Mouse (Mus musculus) ZHBTc4 (cell line): ENCODE data around the gene Slc48a1.
A peak's percentile ranks its signal among the peaks of the same experiment; 100 is the strongest.

Experiments used
- DNase-seq: peaks from one replicate; pipeline ENCODE4 v3.0.0-alpha.2; 2011; ENCODE audit warnings: low read depth, low spot score

The Slc48a1 gene

DNA sequence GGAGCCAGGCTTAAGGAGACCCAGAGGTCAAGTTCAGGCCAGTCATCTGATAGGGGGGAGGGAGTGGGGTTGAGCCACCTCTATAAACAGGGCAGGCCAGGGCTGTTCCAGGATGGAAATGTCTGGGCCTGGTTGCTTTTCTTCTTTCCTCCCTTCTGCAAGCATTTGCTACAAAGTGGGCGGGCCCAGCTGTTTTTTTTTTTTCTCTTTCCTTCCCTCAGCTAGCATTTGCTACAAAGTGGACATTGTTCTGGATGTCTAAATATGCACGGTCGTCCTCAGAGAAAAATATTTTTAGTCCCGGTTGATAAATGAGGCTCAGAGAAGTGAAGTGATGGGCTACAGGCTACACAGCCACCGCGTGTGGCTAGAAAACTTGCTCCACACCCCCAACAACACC is 23.8 kb upstream of the Slc48a1 start:
- DNase-seq: no peak

DNA sequence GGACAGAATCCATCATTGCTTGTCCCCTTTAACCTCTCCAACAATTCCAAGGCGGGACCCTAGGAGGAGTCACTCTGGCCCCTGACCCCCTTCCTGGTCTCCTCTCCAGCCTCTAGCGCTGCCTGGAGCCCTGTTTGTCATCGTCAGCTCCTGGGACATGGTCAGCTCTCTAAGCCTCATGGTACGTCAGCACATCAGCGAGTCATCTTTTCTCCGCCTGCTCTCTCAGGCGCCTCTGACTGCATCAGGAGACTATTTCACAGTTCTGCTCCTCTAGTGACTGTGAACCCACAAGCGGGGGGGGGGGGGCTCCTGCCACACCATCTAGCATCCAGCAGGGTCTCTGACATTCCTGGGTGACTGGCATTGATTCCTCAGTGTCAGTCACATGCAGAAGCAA is 23.0 kb upstream of the Slc48a1 start:
- DNase-seq: no peak

DNA sequence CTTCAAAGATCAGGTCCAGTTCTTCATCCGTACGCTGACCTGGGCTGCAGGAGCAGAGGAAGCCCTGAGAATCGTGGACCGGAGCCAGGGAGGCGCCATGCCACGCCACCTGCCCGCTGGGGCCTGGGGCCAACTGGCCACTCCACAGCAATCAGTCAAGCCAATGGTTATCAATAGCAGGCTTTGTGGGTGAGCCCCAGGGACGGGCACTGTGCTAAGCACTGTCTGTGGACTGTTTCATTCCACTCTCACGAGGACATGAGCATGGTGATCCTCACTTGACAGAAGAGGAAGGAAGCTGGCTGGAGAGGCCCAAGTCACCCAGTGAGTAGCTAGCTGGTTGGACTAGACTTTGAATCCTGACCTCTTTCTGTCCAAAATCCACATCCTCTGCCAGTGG is 18.3 kb upstream of the Slc48a1 start:
- no peak for DNase-seq

DNA sequence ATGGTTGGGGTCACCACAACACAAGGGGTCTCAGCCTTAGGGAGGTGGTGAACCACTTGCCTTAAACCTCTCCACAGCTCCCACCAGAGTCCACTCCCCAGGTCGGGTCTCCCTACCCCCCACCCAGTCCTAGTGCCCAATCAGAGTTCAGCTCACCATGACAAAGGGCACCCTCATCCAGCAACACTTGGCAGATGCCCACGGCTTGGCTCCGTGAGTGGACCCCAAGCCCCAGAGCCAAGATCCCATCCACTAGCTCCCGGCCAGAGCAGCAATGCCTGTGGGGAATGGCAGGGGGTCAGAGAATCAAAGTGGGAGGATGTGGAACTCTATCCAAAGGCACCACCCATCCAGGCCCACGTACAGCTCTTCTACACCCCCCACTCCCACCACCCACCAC is 17.4 kb upstream of the Slc48a1 start:
- DNase-seq: no peak

DNA sequence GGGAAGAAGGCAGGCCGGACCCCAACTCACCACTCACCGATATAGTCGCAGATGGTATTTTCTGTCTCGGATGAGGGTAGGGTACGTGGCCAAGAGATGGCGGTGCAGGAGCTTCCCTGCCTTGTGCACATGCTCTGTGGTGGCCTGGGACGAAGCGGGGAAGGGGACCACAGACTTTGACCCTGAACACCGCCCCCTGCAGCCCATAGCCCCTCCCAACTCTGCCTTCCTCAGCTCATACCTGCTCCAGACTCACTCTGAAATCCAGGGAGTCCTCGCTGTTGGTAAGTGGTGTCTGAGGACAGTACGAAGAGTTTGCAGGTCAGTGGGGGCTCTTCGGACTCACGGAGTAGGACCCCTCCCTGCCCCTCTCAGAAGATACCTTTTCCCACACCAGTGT is 16.9 kb upstream of the Slc48a1 start:
- DNase-seq: peak; percentile 59

DNA sequence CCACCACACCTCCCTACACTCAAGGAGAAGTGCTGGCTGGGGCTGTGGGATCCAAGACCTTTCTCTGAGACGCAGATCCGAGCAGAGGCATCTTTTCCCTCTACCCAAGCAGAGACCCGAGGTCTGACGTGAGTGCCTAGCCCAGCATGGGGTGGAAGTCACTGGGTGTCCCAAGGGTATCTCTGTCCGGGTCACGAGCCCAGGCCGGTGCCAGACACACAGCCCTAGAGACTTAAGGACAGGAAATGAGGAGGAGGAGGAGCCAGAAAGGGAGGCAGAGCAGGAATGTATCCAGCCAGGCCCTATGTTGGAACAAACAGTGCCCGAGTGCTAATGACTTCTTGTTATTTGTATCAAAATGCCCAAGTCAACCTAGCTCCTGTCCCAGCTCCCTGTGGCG is 15.6 kb upstream of the Slc48a1 start:
- DNase-seq: peak; percentile 66

DNA sequence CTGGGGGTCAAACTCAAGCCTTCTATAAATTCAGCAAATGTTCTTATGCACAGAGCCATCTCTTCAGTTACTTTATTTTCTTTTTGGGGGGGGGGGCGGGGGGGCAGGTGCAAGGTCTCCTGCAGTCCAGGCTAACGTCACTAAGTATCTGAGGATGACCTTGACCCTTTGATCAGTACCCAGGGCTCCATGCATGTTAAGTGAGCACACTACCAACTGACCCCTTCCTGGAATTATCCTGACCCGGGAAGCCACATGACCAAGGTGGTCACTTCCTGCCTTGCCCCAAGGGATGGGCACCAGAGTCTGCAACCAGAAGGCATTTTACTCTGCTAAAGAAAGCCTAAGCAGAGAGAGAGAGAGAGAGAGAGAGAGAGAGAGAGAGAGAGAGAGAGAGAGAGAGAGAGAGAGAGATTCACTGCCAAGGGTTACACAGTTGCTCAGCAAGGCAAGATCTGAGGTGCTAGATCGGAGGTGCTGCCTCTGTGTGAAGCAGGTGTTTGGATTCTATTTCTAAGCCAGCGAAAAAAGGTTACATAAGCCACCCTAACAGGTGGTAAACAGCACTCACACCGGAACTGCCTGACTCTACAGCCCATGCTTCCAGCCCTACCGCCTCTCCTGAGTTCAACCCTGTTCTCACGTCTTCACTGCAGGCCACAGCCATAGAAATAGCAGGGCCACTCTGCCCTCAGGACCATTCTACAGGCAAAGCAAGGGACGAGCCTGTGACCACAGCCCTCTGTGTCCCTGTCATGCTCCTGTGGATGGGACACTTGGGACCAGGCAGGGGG is 14.9 kb upstream of the Slc48a1 start:
- no peak for DNase-seq

DNA sequence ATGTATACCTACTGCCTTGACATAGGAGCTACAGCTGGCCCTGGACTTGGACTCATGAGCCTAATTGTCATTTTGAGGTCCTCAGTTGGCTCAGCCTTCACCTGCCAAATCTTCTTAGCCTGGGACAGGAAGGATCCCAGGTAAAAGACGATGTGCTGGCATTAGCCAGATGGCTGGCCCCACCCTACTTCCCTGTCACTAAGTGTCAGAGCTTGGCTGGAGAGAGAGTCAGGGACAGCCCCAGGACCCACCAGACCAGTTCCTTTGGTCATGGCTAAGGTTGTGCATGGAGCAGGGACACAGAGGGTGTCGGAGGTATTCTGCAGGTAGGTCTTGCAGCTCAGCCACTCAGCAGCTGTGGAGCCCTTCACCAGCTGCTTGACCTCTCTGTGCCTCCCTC is 13.8 kb upstream of the Slc48a1 start:
- DNase-seq: no peak

DNA sequence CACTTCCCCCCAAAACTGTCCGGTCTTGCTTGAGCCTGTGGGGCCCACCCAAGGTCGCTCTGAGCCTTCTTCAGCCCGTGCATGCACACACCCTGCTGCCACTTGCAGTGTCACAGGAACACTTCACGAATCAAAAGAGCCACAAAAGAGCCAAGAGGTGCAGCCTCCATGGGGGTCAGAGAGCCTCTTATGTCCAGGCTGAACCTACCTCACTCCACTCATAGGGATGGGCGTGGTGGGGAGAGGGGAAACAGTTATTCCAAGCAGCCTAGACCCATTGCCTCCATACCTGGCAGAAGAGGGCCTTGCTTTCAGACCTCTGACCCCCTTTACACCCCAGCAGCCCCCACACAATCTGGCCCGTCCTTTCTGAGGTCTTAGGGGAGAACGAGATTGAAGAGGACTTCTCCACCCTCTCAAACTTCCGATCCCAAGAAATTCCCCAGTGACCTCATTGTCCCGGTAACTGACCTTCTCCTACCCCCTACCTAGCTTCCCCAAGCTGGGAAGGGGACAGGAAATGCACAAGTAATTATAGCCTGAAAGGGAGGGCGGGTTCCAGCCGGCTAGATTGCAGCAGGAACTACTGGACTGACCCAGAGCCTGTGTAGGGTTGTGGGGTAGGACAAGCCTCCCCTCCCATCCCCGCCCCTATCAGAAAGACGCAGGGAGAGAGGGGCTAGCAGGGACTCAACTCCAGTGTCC is 13.1 kb upstream of the Slc48a1 start:
- peak; percentile 75 for DNase-seq

DNA sequence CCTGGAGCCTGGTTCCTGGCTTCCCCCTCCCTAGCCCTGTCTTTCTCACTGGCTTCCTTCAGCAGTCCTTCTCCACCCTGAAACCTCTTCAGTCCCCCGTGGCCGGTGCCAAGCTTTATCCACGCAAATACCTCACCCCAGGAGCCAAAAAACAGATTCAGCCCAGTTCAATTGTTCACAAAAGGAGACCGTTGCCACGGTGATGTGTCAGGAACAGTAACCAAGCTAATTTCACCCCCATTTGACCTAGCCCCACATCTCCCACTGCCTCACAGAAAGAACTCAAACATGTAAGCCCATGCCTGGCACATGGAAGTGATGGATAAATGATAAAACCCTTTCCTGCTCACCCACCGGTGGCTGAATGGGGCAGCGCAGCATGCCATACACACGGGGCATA is 12.1 kb upstream of the Slc48a1 start:
- no peak for DNase-seq

DNA sequence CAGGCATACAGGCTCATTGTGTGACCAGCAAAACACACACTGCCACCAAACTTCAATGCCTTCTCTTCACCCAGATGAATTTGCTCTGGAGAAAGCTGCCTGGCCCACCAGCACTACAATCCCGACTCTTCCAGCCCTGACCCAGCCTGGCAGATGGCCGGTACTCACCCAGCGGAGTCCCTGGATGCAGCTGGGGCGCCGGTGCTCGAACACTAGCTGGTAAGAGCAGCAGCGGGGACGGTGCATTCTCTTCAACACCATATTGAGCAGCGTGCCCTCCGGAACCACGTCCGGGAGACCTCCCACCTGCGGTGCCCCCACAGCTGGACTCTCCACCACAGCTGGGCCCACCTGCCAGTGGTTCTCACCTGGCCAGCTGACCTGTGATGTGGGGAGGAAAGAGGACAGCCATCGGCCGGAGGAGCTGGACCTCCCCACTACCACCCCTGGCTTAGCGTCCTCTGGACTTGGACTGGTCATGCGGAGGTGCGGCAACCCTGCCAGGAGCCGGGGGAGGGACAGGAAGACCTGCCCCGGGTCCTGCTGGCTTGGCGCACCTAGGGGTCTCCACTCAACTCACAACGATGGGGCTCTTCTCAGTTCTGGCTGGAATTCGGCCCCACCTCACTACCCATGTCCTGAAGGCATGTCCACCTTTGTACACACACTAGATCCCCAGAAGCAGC is 11.6 kb upstream of the Slc48a1 start:
- no peak for DNase-seq

DNA sequence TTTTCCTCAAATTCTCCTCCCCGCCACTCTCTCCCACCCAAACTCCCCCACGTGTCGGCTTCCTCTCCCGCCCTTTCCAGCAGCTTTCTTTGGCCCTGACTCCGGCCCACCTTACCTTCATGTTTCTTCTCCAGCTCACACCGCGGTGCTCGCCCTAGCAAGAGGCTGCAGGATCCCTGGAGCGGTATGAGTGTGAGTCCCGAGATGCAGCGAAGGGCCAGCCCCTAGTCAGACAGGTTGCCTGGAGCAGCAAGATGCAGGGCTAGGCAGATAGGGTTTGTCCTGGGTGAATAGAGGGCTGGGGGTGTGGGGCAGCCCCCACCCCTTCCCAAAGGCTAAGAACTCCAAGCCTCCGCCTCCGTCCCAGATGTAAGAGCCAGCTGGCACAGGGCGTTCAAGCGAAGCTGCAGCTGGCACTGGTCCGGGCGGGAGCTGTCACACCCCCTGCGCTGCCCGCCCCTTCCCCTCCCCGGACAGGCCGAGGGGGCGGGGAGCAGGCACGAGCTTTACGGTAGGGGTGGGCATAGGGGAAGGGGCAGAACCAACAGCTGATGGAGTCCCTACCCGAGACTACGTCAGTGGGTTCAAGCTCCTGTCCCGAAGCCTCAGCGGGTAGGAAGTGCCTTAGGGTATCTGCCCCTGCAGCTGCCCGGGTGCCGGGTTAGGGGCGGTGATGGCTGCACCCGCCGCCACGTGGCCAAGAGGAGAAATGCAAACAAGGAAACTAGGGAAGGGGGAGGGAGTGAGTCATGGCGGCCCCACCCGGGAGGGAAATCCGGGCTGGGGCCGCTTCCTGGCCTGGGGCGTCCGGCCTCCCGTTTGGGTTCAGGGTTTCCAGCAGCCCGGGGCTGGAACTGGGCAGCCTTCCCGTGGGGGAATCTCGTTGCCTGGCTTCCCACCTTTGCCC is 10.8 kb upstream of the Slc48a1 start, which contains the start of gene Rapgef3:
Gene Rapgef3 (minus strand): TSS at position 693 of the 907 bp plus-strand sequence.
- DNase-seq: peak; percentile 88

DNA sequence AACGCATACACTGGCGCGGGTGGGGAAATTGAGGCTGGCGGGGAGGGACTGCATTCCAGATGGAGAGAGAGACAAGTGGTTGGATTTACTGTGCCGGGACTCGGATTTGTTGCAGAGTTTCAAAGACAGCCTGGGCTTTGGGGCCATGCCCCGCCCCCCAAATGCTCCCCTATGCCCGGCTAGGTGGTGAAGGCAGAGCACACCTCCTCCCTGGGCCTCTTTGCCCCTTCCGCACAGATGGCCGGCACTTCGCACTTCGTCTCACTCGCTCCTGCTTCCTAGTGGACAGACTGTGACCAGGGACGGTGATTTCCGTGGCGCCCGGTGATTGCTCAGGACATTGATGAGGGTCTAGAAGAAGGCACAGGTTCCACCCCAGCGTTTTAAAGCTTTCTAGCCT is 10.1 kb upstream of the Slc48a1 start:
- DNase-seq: no peak

DNA sequence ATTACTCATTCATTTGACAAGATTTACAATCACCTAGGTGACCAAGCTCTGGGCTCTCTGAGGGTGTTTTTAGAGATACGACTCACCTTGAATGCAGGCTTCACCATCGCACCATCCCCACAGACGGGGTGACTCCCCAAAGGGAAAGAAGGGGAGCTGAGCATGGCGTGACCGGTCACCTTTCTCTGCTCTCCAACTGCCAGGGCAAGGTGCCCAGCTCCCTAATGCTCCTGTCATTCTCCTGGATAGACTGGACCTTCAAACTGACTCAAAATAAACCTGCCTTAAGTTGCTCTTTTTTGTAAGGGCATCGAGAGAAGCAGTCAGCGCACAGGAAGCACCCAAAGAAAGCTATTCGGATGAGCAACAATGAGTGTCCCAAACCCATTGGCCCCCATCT is 8.0 kb upstream of the Slc48a1 start:
- DNase-seq: no peak

DNA sequence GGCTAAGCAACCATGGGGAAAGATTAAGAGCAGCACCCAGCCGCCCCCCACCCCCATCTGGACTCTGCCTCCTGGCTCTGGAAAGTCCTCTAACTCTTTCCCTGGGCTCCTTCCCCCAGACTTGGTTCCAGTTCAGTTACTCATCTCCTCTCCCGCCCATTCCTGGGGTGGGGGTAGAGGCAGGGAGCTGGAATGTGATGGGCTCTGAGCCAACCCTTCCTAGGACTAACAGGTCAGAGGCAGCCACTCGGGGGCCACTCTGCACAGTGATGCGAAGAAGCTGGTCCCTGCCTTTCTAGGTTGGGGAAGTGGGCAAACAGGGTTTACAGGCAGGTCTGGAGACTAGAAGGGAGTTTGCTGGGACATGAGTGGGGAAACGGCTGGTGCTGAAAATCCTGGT is 5.2 kb upstream of the Slc48a1 start:
- peak; percentile 59 for DNase-seq

DNA sequence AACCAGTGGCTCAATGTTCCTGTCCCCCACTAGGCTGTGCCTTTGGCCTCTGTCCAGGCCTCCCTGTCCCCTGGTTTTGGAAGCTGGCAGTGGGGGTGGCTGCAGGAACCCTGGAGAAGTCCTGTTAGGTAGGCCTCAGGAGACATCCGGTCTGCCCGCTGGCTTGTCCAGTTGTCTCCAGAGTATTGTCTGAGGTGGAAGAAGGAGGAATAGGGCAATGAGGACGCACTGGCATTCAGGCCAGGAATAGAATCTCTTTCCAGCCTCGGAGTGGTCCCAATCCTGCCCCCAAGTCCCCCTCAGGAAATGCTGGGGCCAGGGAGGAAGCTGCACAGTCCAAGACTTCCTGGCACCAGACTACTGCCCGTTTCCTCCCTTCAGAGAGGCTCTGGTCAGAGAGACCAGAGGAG is 4.4 kb upstream of the Slc48a1 start:
- no peak for DNase-seq

DNA sequence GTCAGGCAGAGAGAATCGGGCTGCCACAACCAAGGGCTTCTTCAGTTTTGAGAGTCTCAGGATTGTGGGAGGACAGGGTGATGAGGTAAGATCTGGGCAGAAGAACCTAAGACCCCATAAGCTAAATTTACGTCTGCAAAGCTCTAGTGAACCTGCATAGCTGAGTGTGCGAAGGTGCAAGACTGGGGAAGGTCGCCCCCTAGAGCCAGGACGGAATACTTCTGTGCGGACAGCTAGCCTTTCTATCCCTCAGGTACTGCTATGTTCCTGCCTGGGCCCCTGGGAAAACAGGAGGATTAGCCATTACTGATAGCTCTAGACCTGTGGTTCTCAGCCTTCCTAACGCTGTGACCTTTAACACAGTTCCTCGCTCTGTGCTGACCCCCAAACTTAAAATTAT is 1.8 kb upstream of the Slc48a1 start:
- DNase-seq: peak; percentile 73

DNA sequence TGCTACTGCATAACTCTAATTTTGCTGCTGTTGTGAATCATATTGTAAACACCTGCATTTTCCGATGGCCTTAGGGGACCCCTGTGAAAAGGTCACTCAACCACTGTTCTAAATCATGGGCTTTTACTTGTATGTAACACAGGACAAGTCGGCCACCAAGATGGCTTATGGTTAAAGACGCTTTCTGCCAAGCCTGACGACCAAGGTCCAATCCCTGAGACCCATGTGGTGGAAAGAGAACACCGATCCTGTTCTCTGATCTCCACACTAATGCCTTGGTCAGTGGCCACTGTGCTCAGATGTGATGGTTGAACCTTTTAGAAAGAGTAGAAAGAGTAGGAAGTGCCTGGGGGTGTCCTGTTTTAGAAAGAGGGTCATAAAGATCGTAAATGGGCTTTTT is 1.4 kb upstream of the Slc48a1 start:
- no peak for DNase-seq

DNA sequence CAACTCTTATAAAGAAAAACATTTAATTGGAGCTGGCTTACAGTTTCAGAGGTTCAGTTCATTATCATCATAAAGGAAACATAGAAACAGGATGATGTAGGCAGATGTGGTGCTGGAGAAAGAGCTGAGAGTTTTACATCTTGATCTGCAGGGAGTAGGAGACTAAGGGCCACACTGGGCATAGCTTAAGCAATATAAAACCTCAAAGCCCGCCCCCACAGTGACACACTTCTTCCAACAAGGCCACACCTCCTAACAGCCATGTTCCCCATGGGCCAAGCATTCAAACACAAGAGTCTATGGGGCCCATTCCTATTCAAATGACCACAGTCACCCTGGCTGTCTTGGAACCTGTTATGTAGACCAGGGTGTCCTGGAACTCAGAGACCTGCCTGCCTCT is 1.3 kb downstream of the Slc48a1 start:
- no peak for DNase-seq

DNA sequence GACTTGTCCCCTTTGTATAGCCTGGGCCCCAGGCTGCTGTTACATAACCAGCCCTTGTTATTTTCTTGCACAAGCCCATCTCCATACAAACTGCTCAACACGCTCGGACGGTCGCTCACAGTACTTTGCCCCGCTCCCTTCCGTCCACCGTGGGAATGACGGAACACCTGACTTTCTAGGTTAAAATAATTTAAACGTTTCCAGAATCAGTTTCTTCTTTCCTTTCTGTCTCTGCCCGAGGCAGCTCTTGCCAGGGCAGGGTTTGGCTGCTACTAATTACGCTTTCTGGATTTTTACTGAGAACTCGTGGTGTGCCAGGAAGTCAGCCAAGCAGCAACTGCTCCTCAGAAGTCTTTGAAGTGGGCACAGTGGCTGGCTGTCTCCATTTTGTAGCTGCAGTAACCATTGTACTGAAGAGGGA is 2.3 kb downstream of the Slc48a1 start:
- no peak for DNase-seq

DNA sequence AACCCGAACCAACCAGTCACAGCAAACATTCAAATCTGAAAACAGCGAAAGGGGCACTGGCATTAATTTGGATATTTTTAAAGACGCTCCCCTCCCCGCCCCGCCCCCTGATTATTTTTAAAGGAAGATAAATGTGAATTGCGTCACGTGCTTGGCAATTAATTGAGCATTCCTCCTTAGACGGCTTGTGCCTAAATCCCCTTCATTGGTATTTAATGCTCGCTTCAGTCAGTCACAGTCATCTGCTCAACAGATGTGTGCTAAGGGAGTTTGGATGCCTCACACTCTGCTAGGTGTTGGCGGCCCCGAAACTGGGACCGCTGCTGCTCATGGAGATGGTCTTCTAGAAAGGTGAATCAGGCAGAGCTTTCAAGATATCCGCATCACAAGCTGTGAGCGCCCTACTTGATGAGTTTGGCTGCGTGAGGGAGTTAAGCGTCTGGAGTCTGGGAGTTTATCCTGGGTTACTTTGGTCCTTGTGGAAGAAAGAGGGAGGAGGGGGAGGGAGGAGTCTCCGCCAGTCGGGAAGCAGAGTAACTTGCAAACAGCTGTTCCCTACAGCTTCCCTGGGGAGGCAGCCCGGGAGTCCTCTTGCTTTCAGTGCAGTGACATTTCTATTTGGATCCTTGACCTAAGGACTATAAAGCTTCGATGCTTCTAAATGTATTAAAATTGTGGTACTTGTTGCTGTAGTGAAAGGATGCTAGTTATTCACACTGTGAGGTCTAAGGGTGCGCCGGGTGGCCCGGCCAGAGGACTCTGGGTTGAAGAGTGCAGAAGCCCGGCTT is 3.8 kb downstream of the Slc48a1 start:
- DNase-seq: peak; percentile 53
